Mouse (Mus musculus): ENCODE measurements at regions not wholly inside any gene's neighbourhood (a gene's known extent, or its start where the extent isn't known, plus 50 kb on each side); places are given as distances from the start of the nearest gene placed in this dataset.

- no peak overlapping the region for H3K27ac ChIP-seq
- no peaks in the 10 kb centered on the region for H3K4me1 ChIP-seq (replicated peaks; ENCODE audit: control insufficient read depth in 2 of 2, insufficient read depth in 2 of 2, low read length in 1 of 2)
- H3K9ac ChIP-seq (replicated peaks), result no peak overlapping the region
- no peaks in the 10 kb centered on the region for H3K36me3 ChIP-seq (replicated peaks; ENCODE audit: control insufficient read depth, insufficient read depth, low read depth)
- 80% methylated on average over 6 of the region's 6 CpGs for WGBS (ENCODE audit: insufficient replicate concordance)
- no peaks in the 10 kb centered on the region for H3K9me3 ChIP-seq (ENCODE audit: control insufficient read depth, low read length)
- no peak overlapping the region for H3K4me3 ChIP-seq (ENCODE audit: insufficient read depth in 1 of 2, low read depth in 2 of 2, low read length in 2 of 2)
- no peak for DNase-seq (ENCODE audit: low read depth in 3 of 3, low spot score in 3 of 3)
- TF ChIP-seq CTCF (IDR thresholded peaks at IDR 0.05; ENCODE audit: low read depth) (no peak), EP300 (IDR thresholded peaks at IDR 0.05; ENCODE audit: low read depth) (no peak)
- H3K4me2 ChIP-seq (ENCODE audit: low read depth), result no peak overlapping the region
- no peaks in the 10 kb centered on the region for H3K27me3 ChIP-seq (ENCODE audit: control insufficient read depth, insufficient read depth, low read length)
- ATAC-seq (ENCODE audit: insufficient read depth), result no peak
Measured at GRCm38 (mm10) chr9:47242051-47242450, 243.5 kb downstream of the Gm4791 start.

DNA sequence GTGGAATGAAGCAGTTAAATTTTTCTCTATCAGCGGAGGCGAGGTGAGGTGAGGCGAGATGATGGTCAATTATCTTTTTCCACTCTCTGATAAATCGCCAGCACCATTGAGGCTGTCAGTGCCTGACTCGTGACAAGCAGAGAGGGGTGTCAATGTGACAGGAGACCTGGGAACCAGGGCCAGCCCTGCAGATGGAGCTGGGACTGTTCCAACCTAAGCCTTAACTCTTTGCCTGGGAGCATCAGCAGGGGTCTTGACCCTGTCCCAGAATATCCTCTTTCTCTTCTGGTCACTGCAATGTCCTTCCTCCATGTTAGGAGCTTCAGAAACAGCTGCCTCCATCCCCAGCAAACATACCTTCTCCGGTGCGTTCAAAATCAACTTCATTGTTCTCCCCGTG is 244.0 kb downstream of the Gm4791 start:
- ATAC-seq (ENCODE audit: insufficient read depth) (no peak), DNase-seq (ENCODE audit: low read depth in 3 of 3, low spot score in 3 of 3) (no peak)
- H3K9ac ChIP-seq (replicated peaks), result no peak overlapping the region
- H3K36me3 ChIP-seq (replicated peaks; ENCODE audit: control insufficient read depth, insufficient read depth, low read depth), result no peaks in the 10 kb centered on the region
- H3K9me3 ChIP-seq (ENCODE audit: control insufficient read depth, low read length), result no peaks in the 10 kb centered on the region
- H3K27ac ChIP-seq, result no peak overlapping the region
- no peaks in the 10 kb centered on the region for H3K27me3 ChIP-seq (ENCODE audit: control insufficient read depth, insufficient read depth, low read length)
- WGBS (ENCODE audit: insufficient replicate concordance), result 64% methylated on average over 8 of the region's 8 CpGs
- no peak overlapping the region for H3K4me2 ChIP-seq (ENCODE audit: low read depth)
- no peak overlapping the region for H3K4me3 ChIP-seq (ENCODE audit: insufficient read depth in 1 of 2, low read depth in 2 of 2, low read length in 2 of 2)
- no peaks in the 10 kb centered on the region for H3K4me1 ChIP-seq (replicated peaks; ENCODE audit: control insufficient read depth in 2 of 2, insufficient read depth in 2 of 2, low read length in 1 of 2)
- TF ChIP-seq CTCF (IDR thresholded peaks at IDR 0.05; ENCODE audit: low read depth) (no peak), EP300 (IDR thresholded peaks at IDR 0.05; ENCODE audit: low read depth) (no peak)

DNA sequence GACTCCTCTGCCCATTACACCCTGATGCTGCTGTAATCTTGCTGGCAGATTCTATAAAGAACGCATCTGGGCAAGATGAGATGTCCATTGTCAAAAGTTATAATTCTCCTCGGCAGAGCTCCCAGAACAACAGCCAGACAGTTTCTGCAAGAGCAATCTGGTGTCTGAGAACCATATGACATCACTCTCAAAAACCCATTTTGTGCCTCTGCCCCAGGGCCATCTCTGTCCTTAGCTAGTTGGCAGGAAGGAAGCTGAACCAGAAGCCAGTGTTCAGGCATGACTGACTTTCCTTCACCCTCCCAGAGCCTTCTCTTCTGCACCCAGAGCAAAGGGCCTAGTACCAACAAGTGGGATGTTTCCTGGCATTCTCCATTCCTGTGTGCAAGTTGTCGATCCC is 250.5 kb downstream of the Gm4791 start:
- 60% methylated on average over 3 of the region's 3 CpGs for WGBS (ENCODE audit: insufficient replicate concordance)
- no peaks in the 10 kb centered on the region for H3K36me3 ChIP-seq (replicated peaks; ENCODE audit: control insufficient read depth, insufficient read depth, low read depth)
- no peak for DNase-seq (ENCODE audit: low read depth in 3 of 3, low spot score in 3 of 3)

DNA sequence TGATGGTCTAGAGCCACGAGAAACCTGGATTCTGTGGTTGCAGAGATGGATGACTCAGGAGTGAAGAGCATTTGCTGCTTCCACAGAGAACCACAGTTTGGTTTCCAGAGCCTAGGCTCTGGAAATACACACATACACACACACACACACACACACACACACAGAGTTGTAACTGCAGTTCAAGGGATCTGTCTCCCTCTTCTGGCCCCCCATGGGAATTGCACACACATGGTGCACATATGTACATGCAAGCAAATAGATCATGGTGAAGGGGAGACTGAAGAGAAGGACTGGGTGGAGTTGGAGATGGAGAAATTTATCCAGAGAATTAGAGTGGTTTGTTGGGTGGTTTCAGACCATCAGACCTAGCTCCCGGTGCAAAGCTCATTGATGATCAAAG is 252.6 kb downstream of the Gm4791 start:
- Histone ChIP-seq H3K4me3 (ENCODE audit: insufficient read depth in 1 of 2, low read depth in 2 of 2, low read length in 2 of 2) (no peak overlapping the region), H3K9ac (replicated peaks) (no peak overlapping the region), H3K27ac (no peak overlapping the region), H3K27me3 (ENCODE audit: control insufficient read depth, insufficient read depth, low read length) (no peaks in the 10 kb centered on the region), H3K9me3 (ENCODE audit: control insufficient read depth, low read length) (no peaks in the 10 kb centered on the region), H3K4me1 (replicated peaks; ENCODE audit: control insufficient read depth in 2 of 2, insufficient read depth in 2 of 2, low read length in 1 of 2) (no peaks in the 10 kb centered on the region), H3K36me3 (replicated peaks; ENCODE audit: control insufficient read depth, insufficient read depth, low read depth) (no peaks in the 10 kb centered on the region), H3K4me2 (ENCODE audit: low read depth) (no peak overlapping the region)
- no peak for TF ChIP-seq EP300 (IDR thresholded peaks at IDR 0.05; ENCODE audit: low read depth)
- peak; percentile 23 for TF ChIP-seq CTCF (IDR thresholded peaks at IDR 0.05; ENCODE audit: low read depth)
- WGBS (ENCODE audit: insufficient replicate concordance), result 66% methylated on average over 2 of the region's 2 CpGs
- ATAC-seq (ENCODE audit: insufficient read depth), result no peak
- no peak for DNase-seq (ENCODE audit: low read depth in 3 of 3, low spot score in 3 of 3)

More for the DNA sequence above, 250.5 kb downstream of the Gm4791 start:
- Histone ChIP-seq H3K4me2 (ENCODE audit: low read depth) (no peak overlapping the region), H3K27me3 (ENCODE audit: control insufficient read depth, insufficient read depth, low read length) (no peaks in the 10 kb centered on the region), H3K4me1 (replicated peaks; ENCODE audit: control insufficient read depth in 2 of 2, insufficient read depth in 2 of 2, low read length in 1 of 2) (no peaks in the 10 kb centered on the region), H3K9ac (replicated peaks) (no peak overlapping the region), H3K9me3 (ENCODE audit: control insufficient read depth, low read length) (no peaks in the 10 kb centered on the region), H3K27ac (no peak overlapping the region), H3K4me3 (ENCODE audit: insufficient read depth in 1 of 2, low read depth in 2 of 2, low read length in 2 of 2) (no peak overlapping the region)
- no peak for ATAC-seq (ENCODE audit: insufficient read depth)
- TF ChIP-seq CTCF (IDR thresholded peaks at IDR 0.05; ENCODE audit: low read depth) (no peak), EP300 (IDR thresholded peaks at IDR 0.05; ENCODE audit: low read depth) (no peak)

- Histone ChIP-seq H3K9me3 (ENCODE audit: control insufficient read depth, low read length) (no peaks in the 10 kb centered on the region), H3K4me2 (ENCODE audit: low read depth) (no peak overlapping the region), H3K27me3 (ENCODE audit: control insufficient read depth, insufficient read depth, low read length) (no peaks in the 10 kb centered on the region), H3K36me3 (replicated peaks; ENCODE audit: control insufficient read depth, insufficient read depth, low read depth) (no peaks in the 10 kb centered on the region), H3K27ac (no peak overlapping the region), H3K9ac (replicated peaks) (no peak overlapping the region), H3K4me1 (replicated peaks; ENCODE audit: control insufficient read depth in 2 of 2, insufficient read depth in 2 of 2, low read length in 1 of 2) (no peaks in the 10 kb centered on the region), H3K4me3 (ENCODE audit: insufficient read depth in 1 of 2, low read depth in 2 of 2, low read length in 2 of 2) (no peak overlapping the region)
- ATAC-seq (ENCODE audit: insufficient read depth) (no peak), DNase-seq (ENCODE audit: low read depth in 3 of 3, low spot score in 3 of 3) (peak in 1 of 3 experiments; percentile 1)
- WGBS (ENCODE audit: insufficient replicate concordance), result 53% methylated on average over 13 of the region's 13 CpGs
- no peak for TF ChIP-seq CTCF (IDR thresholded peaks at IDR 0.05; ENCODE audit: low read depth)
- no peak for TF ChIP-seq EP300 (IDR thresholded peaks at IDR 0.05; ENCODE audit: low read depth)
Measured at GRCm38 (mm10) chr9:47253836-47254657, 255.5 kb downstream of the Gm4791 start.
